Mouse (Mus musculus): Measurements from ENCODE around the gene Ndufaf3. TPM values are rescaled to one million over a fixed set of nuclear protein-coding genes. Genes with fewer than 3 reads are reported as not detected.

Gene Ndufaf3
- polyA plus RNA-seq, 1 experiment from 2014 or later = 41.1 TPM

DNA sequence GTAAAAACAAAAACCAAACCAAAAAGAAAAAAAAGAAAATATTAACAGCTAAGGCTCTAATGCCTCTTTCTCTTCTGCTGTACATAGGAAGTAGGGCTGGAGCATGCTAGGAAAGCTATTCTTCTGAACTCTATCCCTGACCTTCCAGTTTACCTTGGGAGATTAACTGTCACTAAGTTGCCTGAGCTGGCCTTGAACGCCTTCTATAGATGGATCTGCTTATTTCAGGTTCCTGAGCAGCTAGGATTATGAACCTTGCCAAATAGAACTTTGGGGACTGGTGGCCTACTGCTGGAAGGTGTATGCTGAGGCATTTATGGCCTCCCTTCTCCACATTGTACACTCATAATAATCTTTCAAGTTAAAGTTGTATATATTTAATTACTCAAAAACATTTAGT, 36.3 kb downstream of the Ndufaf3 start:
- Histone ChIP-seq H3K9ac (ENCODE audit: low read depth, low read length) (no peak overlapping the region), H3K27me3 (replicated peaks; ENCODE audit: control insufficient read depth, insufficient read depth, low read length) (no peaks in the 10 kb centered on the region), H3K27ac (ENCODE audit: low read length) (no peak overlapping the region), H3K4me3 (ENCODE audit: low read length) (no peak overlapping the region), H3K36me3 (ENCODE audit: control insufficient read depth, insufficient read depth, low read length) (peaks cover 21% of the 10 kb centered on the region), H3K4me2 (ENCODE audit: low read depth, low read length) (no peak overlapping the region), H3K4me1 (ENCODE audit: control insufficient read depth, insufficient read depth, low read length) (no peaks in the 10 kb centered on the region), H3K9me3 (ENCODE audit: control insufficient read depth, low read length) (no peaks in the 10 kb centered on the region)
- ATAC-seq = no peak
- WGBS = 89% methylated on average over 1 of the region's 1 CpGs

DNA sequence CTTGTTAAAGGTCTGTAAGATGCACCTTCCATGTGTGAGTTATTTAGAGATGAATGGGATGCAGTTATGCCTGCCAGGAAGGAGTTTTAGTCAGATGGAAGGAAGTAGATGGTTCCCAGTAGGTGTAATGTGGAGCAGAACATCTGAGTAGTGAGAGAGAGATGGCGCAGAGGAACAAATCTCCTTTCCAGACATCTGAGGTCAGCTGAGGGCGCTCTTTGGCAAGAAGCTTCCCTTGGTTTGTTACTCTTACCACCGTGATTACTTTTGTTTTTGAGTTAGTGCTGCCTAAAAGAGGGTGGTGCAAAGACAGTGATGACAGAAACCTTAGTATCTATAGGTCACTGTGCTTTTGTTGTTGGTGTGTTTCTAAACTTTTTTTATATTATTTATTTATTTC, 41.8 kb downstream of the Ndufaf3 start:
- H3K4me2 ChIP-seq (ENCODE audit: low read depth, low read length) = no peak overlapping the region
- no peak overlapping the region for H3K4me3 ChIP-seq (ENCODE audit: low read length)
- 83% methylated on average over 3 of the region's 3 CpGs for WGBS
- no peak for ATAC-seq
- H3K27me3 ChIP-seq (replicated peaks; ENCODE audit: control insufficient read depth, insufficient read depth, low read length) = no peaks in the 10 kb centered on the region
- H3K4me1 ChIP-seq (ENCODE audit: control insufficient read depth, insufficient read depth, low read length) = no peaks in the 10 kb centered on the region
- no peaks in the 10 kb centered on the region for H3K9me3 ChIP-seq (ENCODE audit: control insufficient read depth, low read length)
- peaks cover 4% of the 10 kb centered on the region; the same call in 1 of the 2 replicates for H3K36me3 ChIP-seq (ENCODE audit: control insufficient read depth, insufficient read depth, low read length)
- no peak overlapping the region for H3K9ac ChIP-seq (ENCODE audit: low read depth, low read length)
- no peak overlapping the region for H3K27ac ChIP-seq (ENCODE audit: low read length)

DNA sequence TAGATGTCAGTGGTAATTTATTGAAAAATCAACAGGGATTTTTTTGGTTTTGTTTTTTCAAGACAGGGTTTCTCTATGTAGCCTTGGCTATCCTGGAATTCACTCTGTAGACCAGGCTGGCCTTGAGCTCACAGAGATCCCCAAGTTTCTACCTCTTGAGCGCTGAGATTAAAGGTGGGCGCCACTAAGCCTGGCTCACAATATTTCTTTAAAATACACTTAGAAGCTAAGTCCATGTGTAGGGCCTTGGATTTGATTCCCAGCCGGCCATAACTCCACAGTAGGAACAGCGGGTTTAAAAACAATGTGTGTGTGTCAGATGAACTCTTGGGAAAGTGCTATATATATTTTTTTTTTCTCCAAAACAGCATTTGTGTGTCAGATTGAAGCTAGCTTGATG, 43.9 kb downstream of the Ndufaf3 start:
- Histone ChIP-seq H3K9ac (ENCODE audit: low read depth, low read length) (no peak overlapping the region), H3K27ac (ENCODE audit: low read length) (no peak overlapping the region), H3K4me2 (ENCODE audit: low read depth, low read length) (no peak overlapping the region), H3K27me3 (replicated peaks; ENCODE audit: control insufficient read depth, insufficient read depth, low read length) (no peaks in the 10 kb centered on the region), H3K36me3 (ENCODE audit: control insufficient read depth, insufficient read depth, low read length) (no peaks in the 10 kb centered on the region), H3K9me3 (ENCODE audit: control insufficient read depth, low read length) (no peaks in the 10 kb centered on the region), H3K4me1 (ENCODE audit: control insufficient read depth, insufficient read depth, low read length) (peaks cover 10% of the 10 kb centered on the region), H3K4me3 (ENCODE audit: low read length) (no peak overlapping the region)
- no peak for ATAC-seq
- WGBS = 95% methylated on average over 4 of the region's 4 CpGs

DNA sequence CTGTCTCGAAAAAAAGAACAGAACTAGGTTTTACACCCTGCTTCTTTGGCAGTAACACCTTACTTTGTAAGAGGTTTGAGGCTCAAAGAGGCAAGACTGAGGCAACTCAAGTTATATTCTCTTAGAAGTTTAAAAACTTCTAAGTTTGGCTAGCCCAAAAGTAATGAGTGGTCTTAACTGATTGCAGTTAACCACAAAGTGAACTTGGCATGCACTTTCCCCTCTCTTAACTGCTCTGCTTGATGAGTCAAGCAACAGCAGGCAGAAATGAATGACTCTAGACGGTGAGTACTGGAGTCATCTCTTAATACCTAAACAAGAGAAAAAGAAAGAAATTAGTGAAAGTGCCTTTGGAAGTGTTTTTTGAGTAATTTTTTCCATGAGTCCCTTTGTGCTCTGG, 45.6 kb downstream of the Ndufaf3 start:
- Histone ChIP-seq H3K9me3 (ENCODE audit: control insufficient read depth, low read length) (no peaks in the 10 kb centered on the region), H3K4me3 (ENCODE audit: low read length) (no peak overlapping the region), H3K4me1 (ENCODE audit: control insufficient read depth, insufficient read depth, low read length) (peaks cover 10% of the 10 kb centered on the region), H3K4me2 (ENCODE audit: low read depth, low read length) (no peak overlapping the region), H3K36me3 (ENCODE audit: control insufficient read depth, insufficient read depth, low read length) (no peaks in the 10 kb centered on the region), H3K27me3 (replicated peaks; ENCODE audit: control insufficient read depth, insufficient read depth, low read length) (no peaks in the 10 kb centered on the region), H3K27ac (ENCODE audit: low read length) (no peak overlapping the region), H3K9ac (ENCODE audit: low read depth, low read length) (no peak overlapping the region)
- 81% methylated on average over 2 of the region's 2 CpGs for WGBS
- ATAC-seq = no peak

DNA sequence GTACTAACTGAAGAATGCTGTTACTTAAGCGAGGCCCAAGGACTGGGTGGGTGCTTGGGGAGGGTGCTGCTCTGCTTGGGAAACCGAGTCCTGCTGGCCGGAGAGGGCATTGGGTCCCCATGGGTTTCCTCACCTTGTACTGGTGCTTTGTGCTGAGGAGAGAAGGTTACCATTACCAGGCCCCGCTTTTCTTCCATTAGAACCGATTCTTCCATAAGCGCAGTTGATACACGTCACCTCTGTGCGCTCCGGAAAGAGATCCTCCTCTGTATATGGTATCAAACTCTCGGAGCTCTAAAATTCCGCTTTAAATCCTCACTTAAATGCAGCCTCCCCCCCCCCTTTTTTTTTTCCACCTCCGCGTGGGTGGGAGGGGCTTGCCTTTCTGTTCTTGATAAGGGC, 49.3 kb downstream of the Ndufaf3 start:
- Histone ChIP-seq H3K36me3 (ENCODE audit: control insufficient read depth, insufficient read depth, low read length) (peaks cover 15% of the 10 kb centered on the region), H3K4me1 (ENCODE audit: control insufficient read depth, insufficient read depth, low read length) (peaks cover 17% of the 10 kb centered on the region), H3K27ac (ENCODE audit: low read length) (peak overlapping the region; percentile 98), H3K4me3 (ENCODE audit: low read length) (peak overlapping the region; percentile 90), H3K4me2 (ENCODE audit: low read depth, low read length) (peak overlapping the region; percentile 56), H3K9ac (ENCODE audit: low read depth, low read length) (peak overlapping the region; percentile 94), H3K27me3 (replicated peaks; ENCODE audit: control insufficient read depth, insufficient read depth, low read length) (no peaks in the 10 kb centered on the region), H3K9me3 (ENCODE audit: control insufficient read depth, low read length) (no peaks in the 10 kb centered on the region)
- ATAC-seq = no peak; the same call in 1 of the 2 replicates
- WGBS = under 1% methylated on average over 13 of the region's 13 CpGs

DNA sequence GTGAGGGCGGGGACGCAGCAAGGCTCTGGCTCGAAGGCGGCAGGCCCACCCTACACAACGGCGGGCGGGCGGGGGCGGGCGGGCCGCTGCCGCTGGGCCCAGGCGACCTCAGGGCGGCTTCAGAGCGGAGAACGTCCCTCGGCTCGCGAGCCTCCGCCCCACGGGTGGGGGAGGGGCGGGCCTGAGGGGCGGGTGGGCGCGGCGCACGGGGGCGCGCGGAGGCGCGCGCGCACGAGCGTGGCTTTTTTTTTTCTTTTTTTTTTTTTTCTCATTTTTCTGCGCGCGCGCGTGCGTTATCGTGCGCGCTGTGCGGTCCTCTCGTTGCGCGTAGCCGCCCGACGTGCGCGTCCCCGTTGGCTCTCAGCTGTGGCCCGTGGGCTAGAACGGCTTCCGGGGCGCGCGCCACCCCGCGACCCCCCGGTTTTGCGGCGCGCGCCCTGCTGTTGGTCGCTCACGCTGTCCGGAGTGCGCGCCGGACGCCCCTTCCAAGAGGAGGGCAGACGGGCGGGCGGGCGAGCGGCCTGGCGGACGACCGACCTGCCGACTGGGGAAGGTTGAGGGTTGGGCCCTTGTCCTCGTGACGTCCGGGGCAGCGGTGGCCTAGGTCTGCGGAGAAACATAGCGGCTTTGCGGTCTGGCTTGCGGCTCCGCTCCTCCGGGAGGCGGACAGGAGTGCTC, 49.8 kb downstream of the Ndufaf3 start:
- Histone ChIP-seq H3K4me3 (ENCODE audit: low read length) (peak overlapping the region; percentile 90), H3K36me3 (ENCODE audit: control insufficient read depth, insufficient read depth, low read length) (peaks cover 20% of the 10 kb centered on the region), H3K27me3 (replicated peaks; ENCODE audit: control insufficient read depth, insufficient read depth, low read length) (no peaks in the 10 kb centered on the region), H3K9ac (ENCODE audit: low read depth, low read length) (peak overlapping the region; percentile 94), H3K9me3 (ENCODE audit: control insufficient read depth, low read length) (no peaks in the 10 kb centered on the region), H3K27ac (ENCODE audit: low read length) (peak overlapping the region; percentile 98), H3K4me2 (ENCODE audit: low read depth, low read length) (peak overlapping the region; percentile 56), H3K4me1 (ENCODE audit: control insufficient read depth, insufficient read depth, low read length) (peaks cover 17% of the 10 kb centered on the region)
- peak; percentile 86 for ATAC-seq
- WGBS = under 1% methylated on average over 71 of the region's 95 CpGs

DNA sequence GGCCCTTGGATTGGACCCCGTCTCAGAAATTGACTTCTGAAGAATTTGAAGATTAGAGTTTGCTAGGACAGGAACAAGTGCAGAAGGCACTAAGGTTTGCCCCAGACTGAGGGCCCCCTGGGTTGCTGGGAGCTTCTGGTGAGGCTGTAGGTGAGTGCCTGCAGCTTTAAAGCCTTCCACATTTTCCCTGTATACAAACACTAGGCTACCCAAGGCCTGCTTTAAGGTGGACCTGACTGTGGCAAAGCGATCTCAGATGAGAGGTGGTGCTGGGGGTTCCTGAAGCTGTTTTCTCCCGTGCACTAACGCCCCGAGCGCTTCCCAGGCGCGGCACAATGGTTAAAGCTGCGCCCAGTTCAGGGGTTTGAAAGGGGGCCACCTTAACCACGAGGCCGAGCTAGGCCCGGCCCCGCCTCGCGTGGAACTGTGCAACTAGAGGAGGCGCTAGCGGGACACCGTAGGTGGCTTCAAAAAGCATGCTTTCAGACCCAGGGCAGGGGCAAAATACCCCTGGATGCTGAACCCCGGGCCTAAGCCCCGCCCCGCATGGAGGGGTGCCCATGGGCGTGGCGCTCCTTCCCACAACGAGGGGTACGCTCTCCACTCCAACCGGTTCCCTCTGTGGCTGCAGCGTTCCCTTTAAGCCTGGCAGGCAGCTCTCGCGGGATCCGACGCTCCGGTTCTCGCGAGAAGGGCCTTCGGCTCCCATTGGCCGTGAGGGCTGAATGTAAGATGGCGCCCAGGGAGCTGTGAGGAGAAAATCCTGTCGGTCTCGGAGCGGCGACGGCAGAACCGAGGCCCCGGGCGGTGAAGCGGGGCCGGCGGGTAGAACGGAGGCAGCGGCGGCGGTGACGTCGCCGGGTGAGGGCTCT, 50.6 kb downstream of the Ndufaf3 start, which contains the start of gene Qrich1:
TSS of gene Qrich1 (plus strand) at position 427 of the 872 bp plus-strand sequence.
- under 1% methylated on average over 55 of the region's 55 CpGs for WGBS
- peak within 1 kb of the TSS; percentile 94 for H3K9ac ChIP-seq (ENCODE audit: low read depth, low read length)
- H3K4me3 ChIP-seq (ENCODE audit: low read length) = peak within 1 kb of the TSS; percentile 90
- H3K27me3 ChIP-seq (replicated peaks; ENCODE audit: control insufficient read depth, insufficient read depth, low read length) = no peaks in the 10 kb centered on the region
- ATAC-seq = peak; percentile 98
- H3K27ac ChIP-seq (ENCODE audit: low read length) = peak within 1 kb of the TSS; percentile 98
- H3K36me3 ChIP-seq (ENCODE audit: control insufficient read depth, insufficient read depth, low read length) = peaks cover 25% of the 10 kb centered on the region
- H3K4me1 ChIP-seq (ENCODE audit: control insufficient read depth, insufficient read depth, low read length) = peaks cover 17% of the 10 kb centered on the region
- peak within 1 kb of the TSS; percentile 76 for H3K4me2 ChIP-seq (ENCODE audit: low read depth, low read length)
- H3K9me3 ChIP-seq (ENCODE audit: control insufficient read depth, low read length) = no peaks in the 10 kb centered on the region

MicroRNAs encoded within 50 kb of the gene (microRNA counts, 519-probe panel; counts per million panel counts)
- 2,968 counts per million, percentile 75 among the panel's probes with 10 or more counts for microRNA mmu-miR-191
- microRNA mmu-miR-425 = 2,713 counts per million, percentile 67 among the panel's probes with 10 or more counts

Small RNAs within 50 kb of the gene (microRNA-seq; reads per million reads assigned to microRNA genes)
- gene Gm24083 (not detected), gene Mir191 (not detected), gene Mir425 (2,666 reads per million, percentile 82 among the genes with 10 or more reads in this experiment)

Other genes with a start within 250 kb of the Ndufaf3 start
- gene Gpx1, start 228.5 kb downstream of the Ndufaf3 start, polyA plus RNA-seq (2015; fragmentation: Nextera tagmentation; extraction: Ambion mirVana) = 1,298 and 1,315 TPM in 2 replicates
- 84.4 and 92.1 TPM in 2 replicates for gene Usp4, start 219.6 kb downstream of the Ndufaf3 start, polyA plus RNA-seq (2015; fragmentation: Nextera tagmentation; extraction: Ambion mirVana)
- 0.49 and 0.55 TPM in 2 replicates for gene 1700102P08Rik, start 174.6 kb downstream of the Ndufaf3 start, polyA plus RNA-seq (2015; fragmentation: Nextera tagmentation; extraction: Ambion mirVana)
- 1.1 TPM in 2 replicates for gene Ccdc36, start 138.9 kb downstream of the Ndufaf3 start, polyA plus RNA-seq (2015; fragmentation: Nextera tagmentation; extraction: Ambion mirVana)
- not detected in 2 replicates for gene BC048562, start 131.0 kb downstream of the Ndufaf3 start, polyA plus RNA-seq (2015; fragmentation: Nextera tagmentation; extraction: Ambion mirVana)
- gene Ccdc71, start 106.9 kb downstream of the Ndufaf3 start, polyA plus RNA-seq (2015; fragmentation: Nextera tagmentation; extraction: Ambion mirVana) = 49.2 and 53.5 TPM in 2 replicates
- 44.7 and 49.6 TPM in 2 replicates for gene Klhdc8b, start 105.9 kb downstream of the Ndufaf3 start, polyA plus RNA-seq (2015; fragmentation: Nextera tagmentation; extraction: Ambion mirVana)
- gene Lamb2, start 87.7 kb downstream of the Ndufaf3 start, polyA plus RNA-seq (2015; fragmentation: Nextera tagmentation; extraction: Ambion mirVana) = 26.6 and 33.6 TPM in 2 replicates
- gene Usp19, start 76.8 kb downstream of the Ndufaf3 start, polyA plus RNA-seq (2015; fragmentation: Nextera tagmentation; extraction: Ambion mirVana) = 35.7 and 42.8 TPM in 2 replicates
- 111 and 118 TPM in 2 replicates for gene Qars, start 59.7 kb downstream of the Ndufaf3 start, polyA plus RNA-seq (2015; fragmentation: Nextera tagmentation; extraction: Ambion mirVana)
- gene Qrich1, start 50.6 kb downstream of the Ndufaf3 start, polyA plus RNA-seq (2015; fragmentation: Nextera tagmentation; extraction: Ambion mirVana) = 90.2 and 93.4 TPM in 2 replicates
- gene Impdh2, start 7.1 kb downstream of the Ndufaf3 start, polyA plus RNA-seq (2015; fragmentation: Nextera tagmentation; extraction: Ambion mirVana) = 149 and 173 TPM in 2 replicates
- 100 and 115 TPM in 2 replicates for gene Dalrd3, start 2.5 kb upstream of the Ndufaf3 start, polyA plus RNA-seq (2015; fragmentation: Nextera tagmentation; extraction: Ambion mirVana)
- gene Wdr6, start 11.3 kb upstream of the Ndufaf3 start, polyA plus RNA-seq (2015; fragmentation: Nextera tagmentation; extraction: Ambion mirVana) = 60.7 and 64.4 TPM in 2 replicates
- 4.5 and 5.0 TPM in 2 replicates for gene P4htm, start 30.2 kb upstream of the Ndufaf3 start, polyA plus RNA-seq (2015; fragmentation: Nextera tagmentation; extraction: Ambion mirVana)
- 41.2 and 42.9 TPM in 2 replicates for gene Arih2, start 82.0 kb upstream of the Ndufaf3 start, polyA plus RNA-seq (2015; fragmentation: Nextera tagmentation; extraction: Ambion mirVana)
- 111 and 117 TPM in 2 replicates for gene Slc25a20, start 94.7 kb upstream of the Ndufaf3 start, polyA plus RNA-seq (2015; fragmentation: Nextera tagmentation; extraction: Ambion mirVana)
- gene Prkar2a, start 121.9 kb upstream of the Ndufaf3 start, polyA plus RNA-seq (2015; fragmentation: Nextera tagmentation; extraction: Ambion mirVana) = 32.8 and 36.9 TPM in 2 replicates
- gene Ip6k2, start 216.4 kb upstream of the Ndufaf3 start, polyA plus RNA-seq (2015; fragmentation: Nextera tagmentation; extraction: Ambion mirVana) = 57.2 and 59.4 TPM in 2 replicates
- 11.3 and 14.5 TPM in 2 replicates for gene Nckipsd, start 240.9 kb upstream of the Ndufaf3 start, polyA plus RNA-seq (2015; fragmentation: Nextera tagmentation; extraction: Ambion mirVana)

All from intestine, embryonic 16.5 days (tissue).